Mouse (Mus musculus) spleen, adult 2 months (tissue): Measurements from ENCODE around the gene Mbd3l1.

Experiments used
- CTCF ChIP-seq: fragments of 200-500 bp; IDR thresholded peaks from 2 replicates; pipeline ENCODE4 v1.5.1; 2011; ENCODE audit warnings: mild to moderate bottlenecking, inconsistent platforms; ENCODE audit not compliant: insufficient read depth, insufficient read length, insufficient replicate concordance; ENCODE audit errors: extremely low read depth
- POLR2A ChIP-seq: fragments of 200-500 bp; IDR thresholded peaks from 2 replicates; pipeline ENCODE4 v1.6.1; 2011; ENCODE audit warnings: low read depth, low read length, inconsistent platforms

GRCm38 (mm10) chr9:18456520-18456919 lies 21.6 kb upstream of the Mbd3l1 start:
- TF ChIP-seq CTCF (no peak), POLR2A (no peak)
